Mouse (Mus musculus): ENCODE data around the gene Hist3h2ba.

The Hist3h2ba gene

DNA sequence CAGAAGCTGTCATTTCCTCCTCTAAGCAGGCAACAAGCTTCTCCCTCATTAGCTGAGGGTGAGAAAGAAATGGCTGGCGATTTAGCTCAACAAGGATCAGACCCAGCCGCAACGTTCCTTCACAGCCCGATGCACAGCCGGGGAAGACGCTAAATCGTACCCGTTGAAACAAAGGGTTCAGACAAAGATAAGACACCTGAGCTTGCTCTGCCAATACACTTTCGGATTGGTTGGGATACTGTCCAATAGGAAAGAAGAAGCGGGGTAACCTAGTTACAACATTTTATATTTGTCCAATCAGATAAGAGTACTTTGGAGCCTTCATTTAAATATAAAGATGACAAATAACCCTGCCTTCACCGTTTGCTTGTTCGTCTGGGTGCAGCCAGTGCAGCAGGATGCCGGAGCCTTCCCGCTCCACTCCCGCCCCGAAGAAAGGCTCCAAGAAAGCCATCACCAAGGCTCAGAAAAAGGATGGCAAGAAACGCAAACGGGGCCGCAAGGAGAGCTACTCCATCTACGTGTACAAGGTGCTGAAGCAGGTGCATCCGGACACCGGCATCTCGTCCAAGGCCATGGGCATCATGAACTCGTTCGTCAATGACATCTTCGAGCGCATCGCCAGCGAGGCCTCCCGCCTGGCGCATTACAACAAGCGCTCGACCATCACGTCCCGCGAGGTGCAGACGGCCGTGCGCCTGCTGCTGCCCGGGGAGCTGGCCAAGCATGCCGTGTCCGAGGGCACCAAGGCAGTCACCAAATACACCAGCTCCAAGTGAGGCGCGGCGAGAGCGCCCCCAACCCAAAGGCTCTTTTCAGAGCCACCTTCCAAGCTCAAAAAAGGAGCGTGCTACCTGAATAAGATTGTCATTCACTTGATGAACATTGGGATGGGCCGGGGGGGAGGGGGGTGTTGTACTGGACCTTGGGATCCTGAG lies at the start of gene Hist3h2ba:
Gene Hist3h2ba (plus strand): TSS at position 379 of the 938 bp plus-strand sequence.
- DNase-seq (ENCODE audit: low read depth), result no peak

DNA sequence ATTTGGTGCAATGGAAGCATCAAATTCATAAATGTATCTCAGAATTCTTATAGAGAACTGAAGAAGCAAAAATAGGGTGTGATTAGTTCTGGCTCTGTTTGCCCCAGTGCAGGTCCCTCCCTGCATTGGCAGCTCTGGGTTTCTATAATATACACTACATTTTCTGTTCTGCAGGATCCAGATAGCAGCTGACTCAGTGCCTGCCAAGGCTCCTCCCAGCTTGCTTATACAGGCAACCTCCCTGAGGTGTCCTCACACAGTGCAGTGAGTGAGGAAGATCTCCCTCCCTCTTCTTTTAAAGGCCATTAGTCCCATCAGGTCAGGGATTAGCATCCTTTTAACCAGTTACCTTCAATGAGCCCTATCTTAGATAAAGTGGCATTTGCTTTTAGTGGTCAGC lies 47.6 kb upstream of the Hist3h2ba start:
- no peak for DNase-seq (ENCODE audit: low read depth)

DNA sequence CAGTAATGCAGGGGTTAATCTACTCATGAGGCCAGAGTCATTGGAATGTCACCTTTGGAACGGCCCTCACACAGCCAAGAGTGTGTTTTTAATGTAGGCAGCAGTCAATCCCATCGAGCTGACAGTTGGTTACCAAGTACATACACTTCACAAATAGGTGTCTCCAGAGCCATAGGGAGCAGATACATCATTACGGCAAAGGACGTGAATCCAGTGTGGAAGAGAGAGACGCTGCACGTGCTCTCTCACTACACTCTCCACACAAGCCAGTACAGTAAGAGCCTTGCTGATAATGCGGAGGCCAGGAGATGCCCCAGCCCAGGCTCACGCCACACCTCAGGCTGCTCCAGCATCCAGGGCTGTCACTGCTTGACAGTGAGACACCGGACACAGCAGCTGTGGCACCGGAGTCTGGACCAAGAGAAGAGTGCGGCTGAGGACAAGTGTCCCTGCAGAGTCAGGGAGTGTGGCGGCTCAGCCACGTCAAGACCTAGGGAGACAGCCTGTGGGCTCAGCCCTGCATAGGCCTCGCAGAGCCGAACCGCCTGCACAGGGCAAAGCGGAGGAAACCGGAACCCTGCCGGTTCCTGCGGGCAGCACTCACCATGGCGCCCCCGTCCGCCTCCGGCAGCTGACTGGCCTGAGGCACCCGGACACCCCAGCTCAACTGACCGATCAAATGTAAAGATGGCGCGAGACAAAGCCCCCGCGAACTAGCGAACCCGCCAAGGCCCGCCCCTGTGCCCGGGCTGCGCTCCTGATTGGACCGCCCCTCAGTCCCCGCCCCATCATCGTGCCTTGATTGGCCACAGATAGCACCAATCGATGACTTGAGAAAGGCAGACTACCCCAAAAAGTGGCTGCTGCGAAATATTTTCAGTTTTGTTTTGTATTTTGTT lies 45.0 kb upstream of the Hist3h2ba start, which contains the start of gene Zfp39:
Gene Zfp39 (minus strand): TSS at position 715 of the 899 bp plus-strand sequence.
- peak; percentile 96 for DNase-seq (ENCODE audit: low read depth)

DNA sequence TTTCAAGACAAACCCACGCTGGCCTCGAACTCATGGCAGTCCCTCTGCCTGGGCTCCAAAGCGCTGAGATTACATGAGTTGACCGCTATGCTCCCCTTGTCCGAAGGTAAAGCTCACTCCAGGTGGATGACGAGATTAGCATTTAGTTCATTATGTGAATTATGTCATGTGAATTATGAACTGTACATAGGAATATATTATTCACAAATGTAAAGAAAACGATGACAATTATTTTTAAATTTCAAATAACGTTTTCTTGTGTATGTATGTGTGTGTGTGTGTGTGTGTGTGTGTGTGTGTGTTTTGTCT lies 44.4 kb upstream of the Hist3h2ba start:
- no peak for DNase-seq (ENCODE audit: low read depth)

DNA sequence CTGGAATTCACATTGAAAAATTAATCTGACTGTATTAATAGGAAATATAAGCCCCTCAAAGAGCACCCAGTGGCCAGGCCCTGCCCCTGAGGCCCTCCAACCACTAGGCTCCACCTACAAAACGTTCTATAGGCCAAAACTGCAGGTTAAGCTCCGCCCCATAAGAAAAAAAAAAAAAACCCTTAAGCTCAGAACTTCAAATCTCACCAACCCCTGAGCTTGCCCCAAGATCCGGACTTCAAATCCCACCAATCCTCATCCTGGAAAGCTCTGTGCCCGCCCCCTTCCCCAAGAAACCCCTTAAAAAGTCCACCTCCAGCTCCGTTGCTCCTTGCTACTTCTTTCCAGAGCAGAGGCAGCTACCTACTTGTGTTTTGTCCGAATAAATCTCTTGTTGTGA lies 43.9 kb upstream of the Hist3h2ba start:
- DNase-seq (ENCODE audit: low read depth), result peak; percentile 85

DNA sequence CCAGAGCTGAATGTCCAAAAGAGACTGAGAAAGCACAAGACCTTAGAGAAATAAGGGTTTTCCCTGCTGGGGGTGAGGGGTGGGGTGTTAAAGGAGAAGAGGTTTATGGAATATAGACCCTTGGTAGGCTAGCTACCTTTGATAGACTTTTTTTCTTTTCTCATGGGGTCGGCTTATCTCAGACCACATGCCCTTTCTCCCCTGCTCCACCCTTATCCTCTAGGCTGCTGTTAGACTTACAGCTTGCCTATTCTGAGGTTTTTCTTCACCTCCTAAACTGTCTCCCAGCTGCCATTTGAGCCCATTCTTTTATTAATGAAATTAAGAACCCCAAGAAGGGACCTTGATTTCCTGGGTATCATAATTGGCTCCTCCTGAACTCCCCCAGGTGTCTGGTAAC lies 34.9 kb upstream of the Hist3h2ba start:
- DNase-seq (ENCODE audit: low read depth), result no peak

DNA sequence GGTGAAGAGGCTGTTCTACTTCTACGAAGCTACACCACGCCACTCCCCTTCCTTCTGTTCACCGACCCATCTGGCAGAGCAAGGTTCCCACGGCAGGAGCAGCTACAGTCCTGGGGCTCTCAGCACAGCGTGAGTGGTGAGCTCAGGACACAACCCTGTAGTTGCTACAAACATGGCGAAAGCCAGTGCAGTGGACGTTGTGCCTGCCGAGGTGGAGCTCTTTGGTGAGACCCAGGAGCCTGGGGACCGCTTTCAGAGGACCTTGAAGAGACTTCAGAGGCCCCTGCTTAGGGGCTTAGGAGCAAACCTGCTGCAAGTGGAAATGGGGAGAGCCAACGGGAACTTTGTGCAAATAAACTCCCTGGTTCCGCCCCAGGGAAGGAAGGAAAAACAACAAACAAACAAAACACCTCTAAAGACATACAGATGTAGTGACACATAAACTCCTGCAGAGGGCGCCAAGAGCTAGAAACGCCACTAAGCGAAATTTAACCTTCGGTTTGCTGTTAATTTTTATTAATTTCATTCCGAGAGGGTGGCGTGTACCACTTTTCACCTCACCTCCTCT lies 34.2 kb upstream of the Hist3h2ba start:
- peak; percentile 75 for DNase-seq (ENCODE audit: low read depth)

DNA sequence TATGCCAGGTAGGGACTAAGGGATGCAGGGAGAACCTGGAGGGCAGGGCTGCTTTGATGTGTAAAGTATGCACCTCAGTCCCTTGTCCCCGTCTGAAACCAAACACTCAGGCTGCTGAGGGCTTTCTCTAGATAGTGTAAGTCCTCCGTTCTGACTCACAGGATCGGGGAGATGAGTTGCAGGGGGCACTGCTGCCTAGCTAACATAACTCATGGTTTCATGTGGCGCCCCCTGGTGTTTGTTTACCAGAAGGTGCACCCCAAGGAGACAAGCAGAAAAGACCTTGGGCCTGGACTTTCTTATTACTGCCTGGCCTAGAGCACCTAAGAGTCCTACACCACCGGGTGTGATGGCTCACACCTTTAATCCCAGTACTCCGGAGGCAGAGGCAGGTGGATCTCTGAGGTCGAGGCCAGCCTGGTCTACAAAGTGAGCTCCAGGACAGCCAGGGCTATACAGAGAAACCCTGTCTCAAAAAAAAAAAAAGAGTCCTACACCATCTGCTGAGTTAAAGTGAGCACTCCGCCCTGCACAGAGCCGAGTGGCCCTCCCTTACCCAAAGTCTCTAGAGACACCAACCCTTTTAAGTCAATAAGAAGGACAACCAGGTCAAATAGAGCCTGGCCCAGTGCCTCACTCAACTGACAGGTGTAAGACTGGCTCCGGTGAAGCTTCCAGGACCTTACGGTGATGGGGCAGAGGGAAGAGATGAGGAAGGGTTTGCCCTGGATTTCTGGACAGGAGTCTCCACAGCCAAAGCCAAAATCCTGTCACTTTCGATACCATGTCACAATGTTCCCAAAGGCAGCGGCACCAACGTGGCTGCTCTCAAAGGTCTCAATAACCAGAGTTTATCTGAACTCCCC lies 31.6 kb upstream of the Hist3h2ba start:
- DNase-seq (ENCODE audit: low read depth), result peak; percentile 84

DNA sequence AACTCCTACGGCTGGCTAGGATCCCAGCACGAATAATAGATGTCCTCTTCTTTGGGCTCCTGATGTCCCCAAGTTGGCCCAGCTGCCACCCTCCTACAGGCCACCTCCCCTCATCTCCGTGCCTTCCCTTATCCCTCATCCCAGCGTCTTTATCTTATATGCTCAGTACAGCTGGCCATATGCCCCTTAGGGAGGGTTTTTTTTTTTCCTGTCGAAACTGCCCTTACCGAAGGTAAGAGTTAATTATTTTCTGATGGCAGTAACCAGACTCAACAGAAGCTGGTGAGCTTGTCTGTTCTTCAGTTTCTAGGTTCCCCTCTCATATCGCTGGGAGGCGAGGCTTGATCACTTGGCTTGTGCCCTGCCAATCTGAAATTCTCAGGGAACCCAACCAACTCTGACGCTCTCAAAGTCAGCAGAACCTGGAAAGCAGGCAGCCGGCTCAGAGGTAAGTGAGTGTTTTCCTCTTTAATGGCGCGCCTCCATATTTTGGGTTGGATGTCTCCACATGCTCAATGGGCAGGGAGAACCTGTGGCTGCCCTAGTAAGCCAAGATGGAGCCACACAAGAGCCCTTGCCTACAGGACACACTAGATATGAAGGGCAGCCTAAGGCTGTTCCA lies 30.9 kb upstream of the Hist3h2ba start, which contains the start of gene Btnl10:
Gene Btnl10 (plus strand): TSS at position 164 of the 622 bp plus-strand sequence.
- no peak for DNase-seq (ENCODE audit: low read depth)

DNA sequence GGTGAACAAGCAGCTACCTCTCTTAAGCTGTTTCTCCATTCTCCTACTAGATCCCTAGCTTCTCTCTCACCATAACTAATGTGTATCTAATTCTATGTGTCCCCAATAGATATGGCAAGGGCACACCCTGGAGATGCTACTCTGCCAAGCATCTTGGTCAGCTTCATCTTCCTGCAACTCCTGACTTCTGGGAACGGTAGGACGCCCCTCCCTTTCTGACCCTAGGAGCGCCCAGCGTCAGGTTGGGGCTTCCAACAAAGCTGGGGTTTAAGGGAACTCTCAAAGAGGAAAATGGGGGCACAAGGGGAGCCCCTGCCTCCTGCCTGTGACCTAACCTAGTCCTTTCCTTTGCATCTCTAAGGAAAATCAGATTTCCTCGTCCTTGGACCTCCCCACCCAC lies 30.0 kb upstream of the Hist3h2ba start:
- DNase-seq (ENCODE audit: low read depth), result no peak

DNA sequence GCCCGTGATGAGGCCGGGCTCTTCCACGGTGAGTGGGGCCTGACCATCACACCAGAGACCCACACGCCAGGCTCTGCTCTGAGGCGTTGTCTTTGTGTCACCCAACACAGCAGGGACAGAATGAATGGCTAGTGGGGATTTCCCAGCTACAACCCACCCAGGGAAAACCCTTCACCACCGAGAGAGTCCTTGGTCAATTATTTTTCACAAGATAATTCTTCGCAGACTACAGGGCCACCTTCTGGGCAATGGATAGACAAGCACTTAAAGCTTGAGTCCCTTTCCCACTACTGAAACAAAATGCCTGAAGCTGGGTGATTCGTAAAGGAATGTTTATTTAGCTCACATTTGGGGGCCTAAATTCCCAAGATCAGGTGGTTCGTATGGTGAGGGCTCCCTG lies 26.3 kb upstream of the Hist3h2ba start:
- no peak for DNase-seq (ENCODE audit: low read depth)

DNA sequence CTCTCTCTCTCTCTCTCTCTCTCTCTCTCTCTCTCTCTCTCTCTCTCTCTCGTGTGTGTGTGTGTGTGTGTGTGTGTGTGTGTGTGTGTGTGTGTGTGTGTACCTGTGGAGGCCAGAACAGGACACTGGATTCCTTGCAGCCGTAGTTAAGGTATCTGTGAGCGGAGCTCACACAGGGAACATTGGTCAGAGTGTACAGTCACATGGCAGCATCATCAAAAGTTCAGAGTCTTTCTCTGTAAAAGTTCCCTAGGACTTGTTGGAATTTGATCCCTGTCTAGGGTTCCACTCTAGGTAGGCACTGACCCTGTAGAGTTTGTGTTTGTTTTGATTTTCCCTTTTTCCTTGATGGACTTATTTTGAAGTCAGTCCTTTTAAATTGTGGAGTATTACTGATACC lies 22.1 kb upstream of the Hist3h2ba start:
- DNase-seq (ENCODE audit: low read depth), result no peak

DNA sequence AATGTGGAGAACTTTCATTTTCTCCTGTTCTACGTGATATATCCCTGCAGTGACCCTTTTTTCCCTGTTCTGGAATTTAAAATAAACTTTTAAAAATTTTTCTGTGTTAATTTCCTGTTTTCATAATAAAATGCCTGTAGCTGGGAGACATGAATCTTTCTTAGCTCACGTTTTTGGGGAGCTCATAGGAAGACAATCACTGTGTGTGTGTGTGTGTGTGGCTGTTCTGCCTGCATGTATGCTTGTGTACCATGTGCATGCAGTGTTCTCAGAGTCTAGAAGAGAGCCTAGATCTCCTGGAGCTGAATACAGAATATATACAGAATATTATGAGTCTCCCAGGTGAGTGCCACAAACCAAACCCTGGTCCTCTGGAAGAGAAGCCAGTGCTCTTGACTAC lies 21.7 kb upstream of the Hist3h2ba start:
- no peak for DNase-seq (ENCODE audit: low read depth)

DNA sequence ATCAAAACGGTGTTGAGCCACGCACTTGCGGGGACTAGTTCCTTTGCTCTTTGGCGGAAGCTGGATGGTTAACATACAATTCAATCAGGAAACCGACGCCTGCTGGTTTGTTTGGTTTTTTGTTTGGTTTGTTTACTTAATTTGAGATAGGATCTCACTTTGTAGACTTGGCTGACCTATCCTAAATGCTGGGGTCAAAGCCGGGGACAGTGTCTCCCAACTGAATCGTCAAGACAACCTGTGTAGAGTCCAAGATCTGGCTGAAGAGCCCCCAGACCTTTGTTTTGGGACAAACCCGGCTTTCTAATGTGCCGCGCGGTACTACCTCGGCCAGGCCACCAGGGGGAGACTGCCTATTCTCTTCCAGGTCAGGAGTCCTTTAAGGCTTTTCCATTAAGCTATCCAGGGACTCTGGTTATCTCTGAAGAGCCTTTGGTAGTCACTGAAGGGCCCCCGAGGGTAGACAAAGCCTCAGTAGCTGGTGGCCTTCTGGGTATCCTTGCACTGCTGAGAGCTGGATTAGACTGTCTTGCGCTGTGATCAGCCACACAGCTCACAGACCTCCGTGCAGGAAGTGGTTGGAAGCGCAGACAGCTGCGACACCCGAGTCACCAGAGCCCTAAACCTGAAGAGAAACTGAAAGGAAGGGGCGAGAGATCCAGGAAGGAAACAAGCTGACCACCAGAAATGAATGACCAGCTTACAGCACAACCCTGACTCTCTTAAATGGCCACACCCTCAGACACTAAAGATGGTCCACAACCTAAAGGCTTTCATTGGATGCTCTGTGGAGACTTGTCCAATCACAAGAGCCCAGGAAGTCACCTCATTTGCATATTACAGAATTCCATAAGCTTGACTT lies 20.7 kb upstream of the Hist3h2ba start:
- peak; percentile 98 for DNase-seq (ENCODE audit: low read depth)

DNA sequence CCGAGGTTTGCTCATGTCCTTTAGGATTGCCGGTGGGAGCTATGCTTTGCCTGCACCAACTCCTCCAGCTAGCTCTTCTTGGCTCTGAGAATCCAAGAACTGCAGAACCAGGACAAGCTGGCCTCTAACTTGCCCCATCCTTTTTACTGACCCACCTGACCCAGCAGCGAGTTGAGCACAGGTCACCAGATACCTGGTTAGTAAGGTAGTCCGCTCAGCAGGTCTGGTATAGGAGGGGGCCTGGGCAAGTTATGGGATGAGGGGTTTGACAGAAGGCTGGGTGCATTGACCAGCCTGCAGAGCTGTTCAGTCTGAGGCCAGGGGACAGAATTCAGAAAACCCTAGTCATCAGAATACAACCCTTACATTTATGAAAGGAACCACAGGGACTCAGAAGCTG lies 19.7 kb upstream of the Hist3h2ba start:
- DNase-seq (ENCODE audit: low read depth), result no peak

DNA sequence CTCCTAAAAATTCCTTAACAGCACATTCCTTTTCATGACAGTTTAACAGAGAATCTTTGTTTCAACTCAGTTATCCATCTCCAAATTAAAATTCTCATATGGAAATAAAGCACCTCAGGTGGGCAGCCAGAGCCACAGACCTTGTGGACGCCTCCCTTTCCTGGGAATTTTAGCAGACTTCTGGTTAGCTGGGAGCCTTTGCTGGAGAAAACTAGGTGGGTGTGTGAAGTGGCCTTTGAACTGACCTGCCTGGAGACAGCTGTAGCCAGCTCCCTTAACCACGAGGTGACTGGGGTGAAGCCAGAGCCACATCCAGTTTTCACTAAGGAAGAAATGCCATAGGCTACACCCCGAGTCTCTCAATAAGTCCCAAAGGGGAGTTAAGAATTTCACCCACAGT lies 19.1 kb upstream of the Hist3h2ba start:
- DNase-seq (ENCODE audit: low read depth), result no peak

DNA sequence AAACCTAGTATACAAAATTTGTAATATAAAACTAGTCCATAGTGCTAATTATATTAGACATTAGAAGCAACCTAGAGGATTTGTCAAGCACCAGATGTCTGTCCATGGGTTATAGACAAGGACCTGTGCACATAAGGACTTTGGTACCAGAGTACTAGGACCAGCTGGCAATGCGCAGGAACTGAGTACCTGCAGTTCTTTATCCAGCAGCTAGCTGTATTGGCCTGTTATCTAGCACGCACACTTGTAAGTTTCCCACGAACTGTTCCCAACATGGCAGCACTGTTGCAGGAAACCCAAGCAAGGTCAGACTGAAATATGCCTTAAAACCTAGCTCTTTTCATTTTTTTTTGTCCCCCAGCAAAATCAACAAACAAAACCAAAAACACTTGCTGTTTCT lies 18.5 kb upstream of the Hist3h2ba start:
- no peak for DNase-seq (ENCODE audit: low read depth)

DNA sequence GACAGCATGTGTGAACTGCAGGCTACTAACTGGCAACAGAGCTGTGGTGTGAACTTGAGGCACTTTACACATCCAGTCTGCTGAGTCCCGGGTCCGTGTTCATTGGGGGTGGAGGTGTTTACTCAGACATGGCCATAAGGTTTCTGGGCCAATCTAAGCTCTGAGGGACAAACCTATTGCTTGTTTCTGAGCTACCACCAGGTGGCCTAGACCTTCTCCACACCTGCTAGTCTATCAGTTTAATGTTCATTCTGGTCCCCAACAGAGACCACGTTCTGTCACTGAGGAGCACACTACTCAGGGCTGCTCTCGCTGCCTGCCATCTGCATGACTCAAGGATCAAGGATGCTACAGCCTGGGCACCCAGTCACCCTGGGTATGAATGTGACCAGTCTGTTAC lies 17.1 kb upstream of the Hist3h2ba start:
- peak; percentile 35 for DNase-seq (ENCODE audit: low read depth)

DNA sequence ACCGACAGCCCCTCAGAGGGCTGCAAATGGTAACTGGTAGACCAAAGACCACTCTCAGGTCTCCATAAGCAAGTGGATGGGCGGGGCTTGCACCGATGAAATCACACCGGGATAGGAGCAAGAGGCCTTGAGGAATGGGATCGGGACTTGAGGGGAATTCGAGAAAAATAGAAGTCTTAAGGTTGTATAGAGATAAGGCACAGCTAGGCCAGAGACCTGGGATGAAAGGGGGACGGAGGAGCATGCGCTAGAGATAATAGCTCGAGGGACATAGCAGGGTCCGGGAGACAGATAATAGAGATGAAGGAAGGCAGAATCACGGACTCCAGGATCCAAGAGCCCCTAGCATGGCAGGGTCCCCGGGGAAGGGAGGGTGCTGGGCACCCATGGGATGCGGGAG lies 10.8 kb upstream of the Hist3h2ba start:
- DNase-seq (ENCODE audit: low read depth), result no peak
